Mouse (Mus musculus) erythroblast, adult 5-6 weeks (primary cell): ENCODE data around the gene Ctbp2. TPM values are rescaled to one million over a fixed set of nuclear protein-coding genes. Genes with fewer than 3 reads are reported as not detected.

ENCODE experiments used
- ATAC-seq: replicated peaks from 2 replicates; pipeline ENCODE4 v1.8.0; 2016; ENCODE audit warnings: moderate number of reproducible peaks, mild to moderate bottlenecking, moderate TSS enrichment, inconsistent platforms; ENCODE audit not compliant: poor library complexity, low FRiP score, severe bottlenecking
- total RNA-seq, 2 experiments: library from RNA; stranded (forward) in 1 of 2; stranded (reverse) in 1 of 2; fragments of 150-400 nt in 1 of 2; fragments of 200-764, 138-1000 nt in 1 of 2; gene quantifications; 2 replicates each; pipeline versions ENCODE4 v1.2.3 to v1.2.4; 2015 to 2017; ENCODE audit warnings: low replicate concordance in 2 of 2

Ctbp2 gene
- total RNA-seq, 2 experiments from 2014 or later: 9.5 to 21.3 TPM

DNA sequence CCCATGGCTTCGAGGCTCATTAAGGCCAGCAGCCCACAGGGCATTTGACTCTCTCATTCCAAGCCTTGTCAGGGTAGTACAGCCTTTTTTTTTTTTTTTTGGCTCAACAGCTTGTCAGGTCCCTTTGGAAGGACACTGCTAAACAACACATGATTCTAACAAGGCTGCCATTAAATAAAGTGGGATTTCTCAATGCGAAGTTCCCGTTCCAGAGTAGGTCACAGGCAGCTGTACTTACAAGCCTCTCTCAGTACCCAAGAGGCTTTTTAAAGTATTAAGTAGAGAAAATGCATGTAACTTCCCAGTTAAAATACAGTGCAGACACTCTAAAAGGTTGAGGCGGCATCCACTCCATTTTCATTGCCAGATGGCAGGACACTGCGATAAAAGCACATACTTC, 30.4 kb downstream of the Ctbp2 start:
- ATAC-seq: no peak

DNA sequence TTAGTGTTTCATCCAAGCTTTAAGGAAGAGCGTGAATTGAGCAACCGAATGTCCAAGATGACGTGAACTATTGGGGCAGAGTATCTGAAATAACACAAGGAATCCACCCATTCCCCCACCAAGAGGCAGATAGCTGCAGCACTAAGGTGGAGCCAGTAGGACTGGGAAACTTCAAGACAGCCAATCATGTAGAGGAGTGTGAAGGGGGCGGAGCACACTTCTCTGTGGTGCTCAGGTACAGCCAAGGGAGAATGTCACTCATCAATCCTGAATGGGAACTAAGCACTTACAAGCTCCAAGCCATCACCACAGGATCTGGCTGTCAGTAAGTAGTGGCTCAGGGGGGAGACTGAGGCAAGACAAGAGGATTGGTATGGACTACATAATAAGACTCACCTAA, 33.5 kb downstream of the Ctbp2 start:
- no peak for ATAC-seq

GRCm38 (mm10) chr7:133089621-133090260, 34.4 kb downstream of the Ctbp2 start:
- ATAC-seq: no peak

- ATAC-seq: no peak
These were observed 35.3 kb downstream of the Ctbp2 start for GRCm38 (mm10) chr7:133088830-133089261.

GRCm38 (mm10) chr7:133088411-133088810, 35.7 kb downstream of the Ctbp2 start:
- no peak for ATAC-seq

GRCm38 (mm10) chr7:133085408-133085807, 38.7 kb downstream of the Ctbp2 start:
- no peak for ATAC-seq

GRCm38 (mm10) chr7:133083936-133084614, 40.1 kb downstream of the Ctbp2 start:
- ATAC-seq: no peak

DNA sequence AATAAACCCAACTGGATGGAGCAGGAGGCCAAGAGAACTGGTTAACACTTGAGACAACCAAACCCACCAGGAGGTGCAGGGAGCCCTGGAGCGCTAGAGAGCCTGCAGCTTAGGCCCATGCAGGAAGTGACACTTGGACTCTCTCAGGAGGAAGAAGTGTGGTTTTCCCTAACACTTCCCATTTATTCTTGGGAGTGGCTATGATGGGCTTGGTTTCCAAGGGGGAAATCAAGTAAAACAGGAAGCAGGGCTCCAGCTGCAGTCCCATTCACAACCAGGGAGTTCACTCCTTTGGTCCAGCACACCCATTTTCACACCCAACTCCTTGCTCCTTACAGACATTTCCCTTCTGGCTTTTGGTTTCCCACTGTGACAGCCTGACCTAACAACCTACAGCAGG, 45.2 kb downstream of the Ctbp2 start:
- no peak for ATAC-seq

GRCm38 (mm10) chr7:133074462-133075133, 49.6 kb downstream of the Ctbp2 start:
- no peak for ATAC-seq

DNA sequence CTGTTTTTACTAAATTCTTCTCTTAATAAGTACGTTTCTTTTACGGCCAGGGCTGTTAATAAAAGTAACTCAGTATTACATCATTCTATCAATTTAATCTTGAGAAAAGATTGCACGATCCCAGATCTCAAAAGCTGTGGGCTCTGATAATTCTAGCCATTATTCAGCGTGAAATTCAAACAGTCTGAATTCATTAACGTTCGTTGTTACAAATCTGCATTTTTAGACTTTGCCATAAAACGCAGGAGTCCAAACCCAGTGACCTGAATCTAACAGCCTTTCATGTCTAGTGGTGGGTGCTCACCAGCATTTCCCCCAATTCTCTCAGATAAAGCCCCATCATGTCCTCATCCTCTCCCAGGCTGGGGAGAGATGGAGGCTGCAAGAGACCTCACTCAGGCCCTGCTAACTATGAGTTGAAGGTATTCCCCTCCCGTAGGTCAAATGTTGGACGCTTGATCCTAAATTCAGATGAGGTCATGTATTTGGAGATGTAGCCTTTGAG, 51.0 kb downstream of the Ctbp2 start:
- no peak for ATAC-seq

DNA sequence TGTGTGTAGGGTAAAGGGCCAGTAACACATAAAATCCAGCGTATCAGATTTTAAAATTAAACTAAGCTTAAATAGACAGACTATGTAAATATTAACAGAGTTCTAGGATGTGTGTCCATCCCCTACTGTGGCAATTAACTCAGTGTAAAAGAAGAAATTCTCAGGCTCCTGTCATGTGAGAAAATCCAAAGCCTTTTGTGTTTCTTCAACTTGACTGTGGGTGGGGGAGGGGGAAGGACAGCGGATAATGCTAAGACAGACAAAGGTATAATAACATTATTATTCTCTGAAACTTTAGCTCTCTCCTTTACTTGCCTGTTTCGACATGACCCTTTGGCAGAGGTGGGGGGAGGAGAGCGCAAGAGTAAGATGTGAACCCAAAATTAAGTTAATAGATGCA, 51.6 kb downstream of the Ctbp2 start:
- ATAC-seq: no peak

DNA sequence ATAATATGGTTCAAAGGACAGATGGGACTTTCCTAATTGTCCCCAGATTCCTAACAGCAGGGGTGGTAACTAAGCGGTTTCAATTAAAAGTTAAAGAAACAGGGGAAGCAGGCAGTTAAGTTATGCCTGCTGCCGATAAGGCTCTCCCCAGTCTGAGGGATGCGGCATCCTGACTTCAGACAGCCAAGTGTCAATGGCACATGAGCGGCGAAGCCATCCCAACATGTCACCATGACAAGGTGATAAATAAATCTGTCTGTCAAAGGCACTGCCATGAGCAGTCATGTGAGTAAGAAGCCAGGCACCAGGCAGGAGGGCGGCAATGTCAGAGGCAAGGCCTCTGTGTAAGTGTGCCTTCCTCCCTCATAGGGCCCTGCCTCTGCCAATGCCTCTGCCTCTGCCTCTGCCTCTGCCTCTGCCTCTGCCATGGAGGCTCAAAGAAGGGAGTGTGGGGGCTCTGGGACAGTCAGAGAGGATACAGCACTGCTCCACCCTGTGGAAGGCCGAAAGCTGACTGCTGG, 56.8 kb downstream of the Ctbp2 start:
- no peak for ATAC-seq

GRCm38 (mm10) chr7:133066776-133067175, 57.4 kb downstream of the Ctbp2 start:
- ATAC-seq: no peak

- no peak for ATAC-seq
These were observed 62.1 kb downstream of the Ctbp2 start for GRCm38 (mm10) chr7:133062055-133062454.

DNA sequence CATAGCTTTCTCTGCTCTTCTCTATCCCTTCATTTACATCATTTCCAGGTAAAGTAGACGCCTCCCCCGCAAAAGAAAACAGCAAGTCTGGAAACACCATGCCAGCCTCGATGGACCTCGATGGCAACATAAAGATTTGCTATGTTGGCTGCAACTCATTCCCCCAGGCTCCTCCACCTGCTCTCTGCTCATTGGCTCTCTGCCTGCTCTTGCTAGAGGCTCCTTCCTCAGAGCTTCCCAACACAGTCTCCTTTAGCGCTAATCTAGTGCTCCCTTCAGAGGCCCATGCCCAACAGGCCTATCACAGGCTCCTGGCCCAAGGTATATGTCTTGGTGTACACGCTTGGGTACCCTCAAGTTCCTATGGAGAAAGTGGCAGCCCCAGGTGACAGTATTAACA, 64.0 kb downstream of the Ctbp2 start:
- ATAC-seq: no peak

- no peak for ATAC-seq
These were observed 64.5 kb downstream of the Ctbp2 start for GRCm38 (mm10) chr7:133059517-133060104.

GRCm38 (mm10) chr7:133059150-133059509, 65.0 kb downstream of the Ctbp2 start:
- no peak for ATAC-seq

GRCm38 (mm10) chr7:133058496-133059149, 65.5 kb downstream of the Ctbp2 start:
- ATAC-seq: no peak

DNA sequence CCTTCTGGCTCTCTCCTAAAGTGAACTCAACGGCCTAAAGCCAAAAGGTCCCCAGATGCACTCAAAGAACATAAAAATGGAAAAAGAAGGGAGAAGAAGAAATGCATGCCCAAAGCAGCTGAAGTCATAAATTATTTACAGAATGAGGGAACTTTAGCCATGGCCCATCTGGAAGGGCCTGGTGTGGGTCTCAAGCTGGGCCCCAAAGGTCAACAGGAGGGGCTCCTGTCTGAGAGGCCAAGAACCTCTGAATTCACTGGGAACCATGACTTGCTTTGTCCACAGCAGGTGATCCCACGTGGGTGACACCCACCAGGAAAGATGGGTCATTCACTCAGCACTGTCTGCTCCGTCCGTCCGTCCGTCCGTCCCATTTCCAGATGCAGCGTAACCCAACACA, 67.2 kb downstream of the Ctbp2 start:
- ATAC-seq: no peak

- no peak for ATAC-seq
These were observed 69.7 kb downstream of the Ctbp2 start for GRCm38 (mm10) chr7:133054486-133054885.
